Mouse (Mus musculus) ES-Bruce4 (cell line): ENCODE results near the gene Cfap299. TPM values are rescaled to one million over a fixed set of nuclear protein-coding genes. Genes with fewer than 3 reads are reported as not detected.

Experiments used
- H3K27ac ChIP-seq: 2 replicates; pipeline ENCODE4 v1.5.1; 2012; ENCODE audit warnings: low read length, inconsistent platforms; ENCODE audit not compliant: insufficient read depth
- H3K27me3 ChIP-seq: 2 replicates; pipeline ENCODE4 v1.6.1; 2012; ENCODE audit warnings: mild to moderate bottlenecking, low read length, inconsistent platforms; ENCODE audit not compliant: control insufficient read depth, poor library complexity, insufficient read depth, severe bottlenecking
- H3K36me3 ChIP-seq: 2 replicates; pipeline ENCODE4 v1.6.1; 2012; ENCODE audit warnings: inconsistent platforms, mild to moderate bottlenecking, low read length, moderate library complexity; ENCODE audit not compliant: control insufficient read depth, poor library complexity, insufficient read depth, severe bottlenecking
- H3K4me1 ChIP-seq: one replicate; pipeline ENCODE4 v1.8.1; 2011; ENCODE audit warnings: low read length; ENCODE audit not compliant: control insufficient read depth, insufficient read depth
- H3K4me3 ChIP-seq: 2 replicates; pipeline ENCODE4 v1.5.1; 2011; ENCODE audit warnings: low read depth, mild to moderate bottlenecking, low read length
- H3K9ac ChIP-seq: 2 replicates; pipeline ENCODE4 v1.6.1; 2012; ENCODE audit warnings: low read depth, mild to moderate bottlenecking, inconsistent platforms; ENCODE audit not compliant: poor library complexity, severe bottlenecking
- H3K9me3 ChIP-seq: replicated peaks from 2 replicates; pipeline ENCODE4 v1.6.1; 2012; ENCODE audit warnings: mild to moderate bottlenecking, low read length, inconsistent platforms; ENCODE audit not compliant: control insufficient read depth, poor library complexity, insufficient read depth, severe bottlenecking
- CTCF ChIP-seq: IDR thresholded peaks from one replicate; pipeline ENCODE4 v1.8.1; 2011; ENCODE audit warnings: low read depth, low read length
- EP300 ChIP-seq: IDR thresholded peaks from 2 replicates; pipeline ENCODE4 v1.6.1; 2011; ENCODE audit warnings: low read depth, low read length; ENCODE audit not compliant: insufficient read depth
- POLR2A ChIP-seq: IDR thresholded peaks from one replicate; pipeline ENCODE4 v1.8.1; 2011; ENCODE audit warnings: low read length; ENCODE audit not compliant: insufficient read depth
- polyA plus RNA-seq: library from polyadenylated mRNA; stranded (reverse); fragments of >200 nt; gene quantifications from 2 replicates; pipeline ENCODE4 v1.2.4, GENCODE M21; 2011; ENCODE audit warnings: low read depth; ENCODE audit not compliant: missing spikeins, insufficient read depth, insufficient read length

Gene Cfap299
- polyA plus RNA-seq, 1 experiment, result 1.2 TPM

DNA sequence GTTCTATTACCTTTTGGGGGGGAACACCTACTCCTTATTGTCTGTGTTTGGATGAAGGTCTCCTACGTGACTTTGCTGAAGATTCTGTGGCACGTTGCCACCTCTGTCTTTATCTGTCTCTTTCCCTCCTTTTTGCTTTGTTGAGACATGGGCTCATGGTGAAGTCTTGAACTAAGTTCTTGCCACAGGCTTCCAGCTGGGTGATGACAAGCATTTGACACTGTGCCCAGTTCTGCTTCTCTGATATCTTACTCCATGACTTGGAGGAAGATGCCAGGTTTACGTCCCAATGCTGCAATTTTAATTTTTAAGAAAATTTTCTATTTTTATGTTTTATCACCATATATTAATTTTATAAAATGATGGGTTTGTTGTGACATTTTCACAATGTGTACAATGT, 147.4 kb downstream of the Cfap299 start:
- TF ChIP-seq CTCF, result no peak
- TF ChIP-seq EP300, result no peak
- no peak overlapping the region for H3K27ac ChIP-seq

DNA sequence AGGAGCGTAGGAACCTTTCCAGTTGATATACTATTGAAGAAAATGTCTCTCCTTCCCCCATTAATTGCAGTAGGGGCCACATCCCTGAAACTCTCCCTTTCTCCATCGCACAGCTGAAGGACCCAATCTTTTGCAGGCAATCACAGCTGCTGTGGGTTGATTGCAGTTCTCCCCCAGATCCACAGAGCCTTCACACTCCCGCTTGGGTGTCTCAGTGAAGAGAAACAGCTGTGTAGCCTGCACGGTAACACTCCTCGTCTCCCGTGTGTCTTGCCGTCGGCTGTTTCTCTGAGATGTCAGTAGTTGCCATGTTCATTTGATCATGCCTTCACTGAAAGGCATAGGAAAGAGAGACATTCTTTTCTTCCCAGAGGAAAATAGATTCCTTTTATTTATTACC, 148.2 kb downstream of the Cfap299 start:
- Histone ChIP-seq H3K36me3 (no peaks in the 10 kb centered on the region), H3K4me1 (no peaks in the 10 kb centered on the region), H3K27me3 (no peaks in the 10 kb centered on the region), H3K27ac (no peak overlapping the region), H3K9ac (no peak overlapping the region), H3K9me3 (no peaks in the 10 kb centered on the region), H3K4me3 (no peak overlapping the region)
- TF ChIP-seq CTCF, result no peak
- no peak for TF ChIP-seq POLR2A
- TF ChIP-seq EP300, result no peak

More for the DNA sequence above, 147.4 kb downstream of the Cfap299 start:
- H3K36me3 ChIP-seq, result no peaks in the 10 kb centered on the region
- no peak overlapping the region for H3K4me3 ChIP-seq
- H3K9me3 ChIP-seq, result no peaks in the 10 kb centered on the region
- H3K9ac ChIP-seq, result no peak overlapping the region
- H3K27me3 ChIP-seq, result no peaks in the 10 kb centered on the region
- no peaks in the 10 kb centered on the region for H3K4me1 ChIP-seq

DNA sequence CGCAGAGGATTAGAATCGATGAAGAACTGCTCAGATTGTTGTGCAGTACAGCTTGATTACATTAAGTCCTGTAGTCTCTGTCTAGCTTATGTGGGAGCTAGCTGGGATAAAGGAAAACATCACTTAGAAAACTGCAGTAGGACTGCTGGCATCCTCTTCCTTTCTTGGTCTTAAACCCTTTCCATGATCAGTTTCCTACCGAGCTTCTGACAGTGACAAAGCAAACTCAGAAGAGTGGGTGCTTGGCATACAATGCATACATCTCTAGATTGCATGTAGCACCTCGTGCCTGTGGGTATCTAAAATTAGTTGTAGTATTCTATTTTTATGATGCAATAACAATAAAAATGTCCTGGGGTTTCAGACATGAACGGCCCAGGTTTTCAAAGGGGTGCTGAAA, 154.4 kb downstream of the Cfap299 start:
- H3K4me3 ChIP-seq, result no peak overlapping the region
- no peak for TF ChIP-seq CTCF
- no peak for TF ChIP-seq POLR2A
- TF ChIP-seq EP300, result no peak
- no peaks in the 10 kb centered on the region for H3K9me3 ChIP-seq
- H3K36me3 ChIP-seq, result no peaks in the 10 kb centered on the region
- no peaks in the 10 kb centered on the region for H3K27me3 ChIP-seq
- H3K27ac ChIP-seq, result no peak overlapping the region
- no peaks in the 10 kb centered on the region for H3K4me1 ChIP-seq
- H3K9ac ChIP-seq, result no peak overlapping the region

DNA sequence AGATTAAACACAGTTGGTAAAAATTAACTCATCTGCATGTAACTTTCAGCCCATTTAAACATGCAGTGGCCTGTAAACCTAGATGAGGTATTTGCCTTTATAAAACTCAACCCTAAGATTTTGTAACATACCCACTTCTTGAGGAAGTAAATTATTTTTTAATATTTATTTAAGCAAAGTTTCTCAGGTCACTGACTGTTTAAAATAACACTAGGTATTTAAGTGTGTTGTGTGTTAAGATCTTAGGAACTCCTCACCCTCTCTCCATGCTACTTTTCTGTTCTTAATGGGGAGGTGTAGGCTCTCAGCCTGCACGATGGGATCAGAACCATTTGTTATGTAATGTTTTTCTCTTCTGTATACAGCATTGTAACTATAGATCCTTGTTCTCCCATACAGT, 156.1 kb downstream of the Cfap299 start:
- Histone ChIP-seq H3K27ac (no peak overlapping the region), H3K36me3 (no peaks in the 10 kb centered on the region), H3K9me3 (no peaks in the 10 kb centered on the region), H3K27me3 (no peaks in the 10 kb centered on the region), H3K9ac (no peak overlapping the region), H3K4me3 (no peak overlapping the region), H3K4me1 (no peaks in the 10 kb centered on the region)
- TF ChIP-seq POLR2A, result no peak
- no peak for TF ChIP-seq CTCF
- TF ChIP-seq EP300, result no peak

DNA sequence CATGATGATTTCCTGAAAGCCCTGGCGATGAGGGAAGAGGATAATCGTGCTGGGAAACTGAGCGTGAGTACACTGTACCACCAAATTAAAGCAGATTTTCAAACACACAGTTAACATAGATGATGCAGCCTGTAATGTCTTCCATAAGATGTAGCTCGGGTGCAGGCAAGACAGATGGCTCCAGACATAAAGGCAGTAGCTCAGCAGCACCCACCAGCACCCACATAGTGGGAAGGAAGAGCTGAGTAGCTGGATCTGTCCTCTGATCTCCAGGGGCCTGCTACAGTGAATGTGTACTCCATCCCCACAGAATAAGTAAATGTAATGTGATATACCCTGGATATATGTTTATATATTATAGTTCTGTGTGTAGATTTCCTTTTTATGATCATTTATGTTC, 169.2 kb downstream of the Cfap299 start:
- H3K4me3 ChIP-seq, result no peak overlapping the region
- no peaks in the 10 kb centered on the region for H3K27me3 ChIP-seq
- H3K27ac ChIP-seq, result no peak overlapping the region
- H3K9ac ChIP-seq, result no peak overlapping the region
- H3K4me1 ChIP-seq, result no peaks in the 10 kb centered on the region
- no peaks in the 10 kb centered on the region for H3K36me3 ChIP-seq
- TF ChIP-seq CTCF (no peak), POLR2A (no peak), EP300 (no peak)
- H3K9me3 ChIP-seq, result no peaks in the 10 kb centered on the region

DNA sequence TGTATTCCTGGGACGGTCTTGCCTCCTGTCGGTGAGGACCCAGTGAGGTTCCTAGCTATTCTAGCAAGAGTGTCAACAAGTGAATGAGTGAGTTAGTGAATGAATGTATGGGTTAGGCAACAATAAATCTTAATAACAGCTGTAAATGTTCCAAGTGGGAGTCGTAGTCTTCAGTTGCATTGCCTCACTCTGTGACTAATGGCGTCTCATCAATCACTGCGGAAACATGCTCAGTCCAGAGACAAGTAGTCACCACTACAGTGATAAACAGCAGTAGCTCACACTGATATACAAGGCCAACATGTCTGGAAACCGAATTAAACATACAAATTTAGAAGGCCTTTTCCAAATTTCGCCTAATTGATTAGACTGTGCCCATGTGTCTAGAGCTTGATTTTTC, 187.1 kb downstream of the Cfap299 start:
- no peak overlapping the region for H3K27ac ChIP-seq
- TF ChIP-seq CTCF (no peak), EP300 (no peak), POLR2A (no peak)
- H3K36me3 ChIP-seq, result no peaks in the 10 kb centered on the region
- no peak overlapping the region for H3K4me3 ChIP-seq
- H3K27me3 ChIP-seq, result no peaks in the 10 kb centered on the region
- no peaks in the 10 kb centered on the region for H3K4me1 ChIP-seq
- H3K9me3 ChIP-seq, result no peaks in the 10 kb centered on the region
- H3K9ac ChIP-seq, result no peak overlapping the region

DNA sequence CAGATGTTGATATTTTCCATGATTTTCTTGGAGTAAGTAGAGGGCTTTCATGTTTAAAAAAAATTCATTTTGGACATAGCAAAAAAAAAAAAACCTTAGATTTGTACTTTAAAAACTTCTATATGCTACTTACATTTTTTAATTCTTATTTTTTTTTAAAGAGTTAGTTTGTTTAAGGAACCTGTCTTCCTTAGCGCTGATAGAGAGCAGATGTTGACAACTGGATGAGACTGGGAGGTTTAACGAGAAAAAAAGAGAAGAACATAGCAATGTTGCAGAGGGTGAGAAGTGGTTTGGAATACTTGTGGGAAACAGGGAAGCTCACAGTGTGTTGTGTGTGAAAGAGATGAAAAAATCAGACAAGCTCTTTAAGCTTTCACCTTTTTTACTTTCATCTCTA, 191.0 kb downstream of the Cfap299 start:
- H3K9ac ChIP-seq, result no peak overlapping the region
- no peak overlapping the region for H3K4me3 ChIP-seq
- H3K4me1 ChIP-seq, result no peaks in the 10 kb centered on the region
- H3K27ac ChIP-seq, result no peak overlapping the region
- H3K9me3 ChIP-seq, result no peaks in the 10 kb centered on the region
- H3K27me3 ChIP-seq, result no peaks in the 10 kb centered on the region
- TF ChIP-seq CTCF (no peak), EP300 (no peak), POLR2A (no peak)
- H3K36me3 ChIP-seq, result no peaks in the 10 kb centered on the region
